Mouse (Mus musculus): ENCODE data around the gene Psg20. TPM values are rescaled to one million over a fixed set of nuclear protein-coding genes. Genes with fewer than 3 reads are reported as not detected.
"Not testable (repeated sequence)": the region's sequence is repeated elsewhere in the genome, so short reads cannot be mapped to it uniquely, and the experiment has no call there.

Psg20 gene
- polyA plus RNA-seq (2015; fragmentation: Nextera tagmentation; extraction: Ambion mirVana): not detected in 2 replicates

GRCm38 (mm10) chr7:18686085-18686484, at the start of gene Psg20:
Gene Psg20, minus strand, starts transcription at chr7:18686185.
- Histone ChIP-seq H3K4me2 (no peak within 1 kb of the TSS), H3K27me3 (no peaks in the 10 kb centered on the region), H3K9me3 (replicated peaks) (no peaks in the 10 kb centered on the region), H3K36me3 (replicated peaks) (no peaks in the 10 kb centered on the region), H3K9ac (no peak within 1 kb of the TSS), H3K27ac (replicated peaks) (no peak within 1 kb of the TSS), H3K4me3 (replicated peaks) (no peak within 1 kb of the TSS), H3K4me1 (replicated peaks) (no peaks in the 10 kb centered on the region)
- no peak for ATAC-seq (ENCODE audit: insufficient read depth)
- WGBS (ENCODE audit: insufficient replicate concordance): 42% methylated on average over 2 of the region's 2 CpGs

- Histone ChIP-seq H3K4me3 (replicated peaks) (no peak overlapping the region), H3K9me3 (replicated peaks) (no peaks in the 10 kb centered on the region), H3K27me3 (no peaks in the 10 kb centered on the region), H3K36me3 (replicated peaks) (no peaks in the 10 kb centered on the region), H3K9ac (no peak overlapping the region), H3K4me1 (replicated peaks) (no peaks in the 10 kb centered on the region), H3K4me2 (no peak overlapping the region), H3K27ac (replicated peaks) (no peak overlapping the region)
- WGBS (ENCODE audit: insufficient replicate concordance): 73% methylated on average over 1 of the region's 1 CpGs
- ATAC-seq (ENCODE audit: insufficient read depth): no peak
Measured at GRCm38 (mm10) chr7:18734451-18734850, 48.5 kb upstream of the Psg20 start.

- Histone ChIP-seq H3K9me3 (replicated peaks) (no peaks in the 10 kb centered on the region), H3K9ac (no peak overlapping the region), H3K27ac (replicated peaks) (no peak overlapping the region), H3K36me3 (replicated peaks) (no peaks in the 10 kb centered on the region), H3K4me2 (no peak overlapping the region), H3K4me1 (replicated peaks) (no peaks in the 10 kb centered on the region), H3K4me3 (replicated peaks) (no peak overlapping the region), H3K27me3 (no peaks in the 10 kb centered on the region)
- no peak for ATAC-seq (ENCODE audit: insufficient read depth)
Measured at GRCm38 (mm10) chr7:18733111-18733510, 47.1 kb upstream of the Psg20 start.

GRCm38 (mm10) chr7:18728391-18728790, 42.4 kb upstream of the Psg20 start:
- Histone ChIP-seq H3K4me1 (replicated peaks) (no peaks in the 10 kb centered on the region), H3K27ac (replicated peaks) (no peak overlapping the region), H3K27me3 (no peaks in the 10 kb centered on the region), H3K4me2 (no peak overlapping the region), H3K4me3 (replicated peaks) (no peak overlapping the region), H3K9me3 (replicated peaks) (no peaks in the 10 kb centered on the region), H3K36me3 (replicated peaks) (no peaks in the 10 kb centered on the region), H3K9ac (no peak overlapping the region)
- WGBS (ENCODE audit: insufficient replicate concordance): 23% methylated on average over 1 of the region's 1 CpGs
- no peak for ATAC-seq (ENCODE audit: insufficient read depth)

- H3K9ac ChIP-seq; H3K27me3 ChIP-seq; H3K27ac ChIP-seq (replicated peaks); H3K4me2 ChIP-seq; ATAC-seq (ENCODE audit: insufficient read depth); H3K4me3 ChIP-seq (replicated peaks); H3K4me1 ChIP-seq (replicated peaks); H3K9me3 ChIP-seq (replicated peaks); H3K36me3 ChIP-seq (replicated peaks): not testable (repeated sequence)
Measured at GRCm38 (mm10) chr7:18725931-18726330, 39.9 kb upstream of the Psg20 start.

- Histone ChIP-seq H3K4me1 (replicated peaks) (no peaks in the 10 kb centered on the region), H3K36me3 (replicated peaks) (no peaks in the 10 kb centered on the region), H3K4me3 (replicated peaks) (no peak overlapping the region), H3K27ac (replicated peaks) (no peak overlapping the region), H3K9ac (no peak overlapping the region), H3K27me3 (no peaks in the 10 kb centered on the region), H3K9me3 (replicated peaks) (no peaks in the 10 kb centered on the region), H3K4me2 (no peak overlapping the region)
- WGBS (ENCODE audit: insufficient replicate concordance): 54% methylated on average over 6 of the region's 6 CpGs
- no peak for ATAC-seq (ENCODE audit: insufficient read depth)
Measured at GRCm38 (mm10) chr7:18724001-18724400, 38.0 kb upstream of the Psg20 start.

- ATAC-seq (ENCODE audit: insufficient read depth): no peak
- H3K36me3 ChIP-seq (replicated peaks): no peaks in the 10 kb centered on the region
- 17% methylated on average over 2 of the region's 2 CpGs for WGBS (ENCODE audit: insufficient replicate concordance)
- no peaks in the 10 kb centered on the region for H3K4me1 ChIP-seq (replicated peaks)
- H3K9ac ChIP-seq: no peak within 1 kb of the TSS
- no peak within 1 kb of the TSS for H3K4me3 ChIP-seq (replicated peaks)
- H3K27ac ChIP-seq (replicated peaks): no peak within 1 kb of the TSS
- H3K4me2 ChIP-seq: no peak within 1 kb of the TSS
- no peaks in the 10 kb centered on the region for H3K9me3 ChIP-seq (replicated peaks)
- H3K27me3 ChIP-seq: no peaks in the 10 kb centered on the region
Measured at GRCm38 (mm10) chr7:18717790-18718189, 31.8 kb upstream of the Psg20 start, which contains the start of gene Psg22. Gene Psg22, plus strand, starts transcription at chr7:18718090.

- Histone ChIP-seq H3K9me3 (replicated peaks) (no peaks in the 10 kb centered on the region), H3K4me3 (replicated peaks) (no peak overlapping the region), H3K4me1 (replicated peaks) (no peaks in the 10 kb centered on the region), H3K27me3 (no peaks in the 10 kb centered on the region), H3K9ac (no peak overlapping the region), H3K36me3 (replicated peaks) (no peaks in the 10 kb centered on the region), H3K27ac (replicated peaks) (no peak overlapping the region), H3K4me2 (no peak overlapping the region)
- ATAC-seq (ENCODE audit: insufficient read depth): no peak
- WGBS (ENCODE audit: insufficient replicate concordance): 42% methylated on average over 4 of the region's 4 CpGs
Measured at GRCm38 (mm10) chr7:18715546-18715945, 29.6 kb upstream of the Psg20 start.

- WGBS (ENCODE audit: insufficient replicate concordance): 44% methylated on average over 1 of the region's 1 CpGs
- no peaks in the 10 kb centered on the region for H3K9me3 ChIP-seq (replicated peaks)
- no peak overlapping the region for H3K9ac ChIP-seq
- H3K4me2 ChIP-seq: no peak overlapping the region
- no peak overlapping the region for H3K27ac ChIP-seq (replicated peaks)
- H3K4me3 ChIP-seq (replicated peaks): no peak overlapping the region
- no peaks in the 10 kb centered on the region for H3K4me1 ChIP-seq (replicated peaks)
- H3K27me3 ChIP-seq: no peaks in the 10 kb centered on the region
- no peak for ATAC-seq (ENCODE audit: insufficient read depth)
- no peaks in the 10 kb centered on the region for H3K36me3 ChIP-seq (replicated peaks)
Measured at GRCm38 (mm10) chr7:18710846-18711245, 24.9 kb upstream of the Psg20 start.

- not testable (repeated sequence) for H3K36me3 ChIP-seq (replicated peaks); H3K4me3 ChIP-seq (replicated peaks); H3K9me3 ChIP-seq (replicated peaks); H3K27me3 ChIP-seq; ATAC-seq (ENCODE audit: insufficient read depth); H3K9ac ChIP-seq; H3K4me2 ChIP-seq; H3K4me1 ChIP-seq (replicated peaks); H3K27ac ChIP-seq (replicated peaks)
- WGBS (ENCODE audit: insufficient replicate concordance): 60% methylated on average over 4 of the region's 4 CpGs
Measured at GRCm38 (mm10) chr7:18710331-18710730, 24.3 kb upstream of the Psg20 start.

GRCm38 (mm10) chr7:18685586-18685985, 399 bp downstream of the Psg20 start:
- no peak for ATAC-seq (ENCODE audit: insufficient read depth)
- no peak overlapping the region for H3K4me2 ChIP-seq
- H3K27me3 ChIP-seq: no peaks in the 10 kb centered on the region
- H3K27ac ChIP-seq (replicated peaks): no peak overlapping the region
- no peak overlapping the region for H3K9ac ChIP-seq
- H3K4me3 ChIP-seq (replicated peaks): no peak overlapping the region
- no peaks in the 10 kb centered on the region for H3K36me3 ChIP-seq (replicated peaks)
- H3K9me3 ChIP-seq (replicated peaks): no peaks in the 10 kb centered on the region
- H3K4me1 ChIP-seq (replicated peaks): no peaks in the 10 kb centered on the region

- Histone ChIP-seq H3K36me3 (replicated peaks) (no peaks in the 10 kb centered on the region), H3K4me1 (replicated peaks) (no peaks in the 10 kb centered on the region), H3K27ac (replicated peaks) (no peak overlapping the region), H3K4me2 (no peak overlapping the region), H3K27me3 (no peaks in the 10 kb centered on the region), H3K9me3 (replicated peaks) (no peaks in the 10 kb centered on the region), H3K9ac (no peak overlapping the region), H3K4me3 (replicated peaks) (no peak overlapping the region)
- WGBS (ENCODE audit: insufficient replicate concordance): 23% methylated on average over 2 of the region's 2 CpGs
- ATAC-seq (ENCODE audit: insufficient read depth): no peak
Measured at GRCm38 (mm10) chr7:18679772-18680171, 6.2 kb downstream of the Psg20 start.
